17 mouse cellular contexts compared by ENCODE assay signal in genomic region chr5:12674134-12674533, GRCm38 (mm10).
"Had no signal": no experiment of that assay in that cellular context is flagged by ENCODE, and none has a peak within 500 bp of the region (broad histone marks: within the 10 kb centered on the region; RNA-seq: fewer than 3 reads in every experiment).

No protein-coding gene starts in this region.

- H3K9me3 ChIP-seq: heart, embryonic 10.5 days; heart, embryonic 12.5 days; heart, embryonic 13.5 days; heart, embryonic 15.5 days; hindbrain, embryonic 12.5 days; hindbrain, embryonic 13.5 days; hindbrain, embryonic 15.5 days; kidney, embryonic 15.5 days had no signal

- H3K9ac ChIP-seq: heart, embryonic 12.5 days; heart, embryonic 13.5 days; heart, embryonic 15.5 days; hindbrain, embryonic 12.5 days; hindbrain, embryonic 13.5 days; hindbrain, embryonic 14.5 days; hindbrain, embryonic 15.5 days; kidney, embryonic 15.5 days had no signal

- H3K27ac ChIP-seq: heart, embryonic 10.5 days; heart, embryonic 13.5 days; heart, embryonic 15.5 days; hindbrain, embryonic 10.5 days; hindbrain, embryonic 12.5 days; hindbrain, embryonic 13.5 days; hindbrain, embryonic 14.5 days; hindbrain, embryonic 15.5 days; hindbrain, postnatal 0 days; kidney, embryonic 15.5 days; kidney, postnatal 0 days; layer of hippocampus, adult 2 months; left cerebral cortex, adult 2 months had no signal

- H3K27me3 ChIP-seq: heart, embryonic 12.5 days; heart, embryonic 13.5 days; heart, embryonic 15.5 days; hindbrain, embryonic 12.5 days; hindbrain, embryonic 13.5 days; hindbrain, embryonic 15.5 days; kidney, embryonic 15.5 days had no signal

- H3K4me2 ChIP-seq: heart, embryonic 11.5 days; heart, embryonic 12.5 days; heart, embryonic 13.5 days; heart, embryonic 15.5 days; hindbrain, embryonic 12.5 days; hindbrain, embryonic 13.5 days; hindbrain, embryonic 14.5 days; hindbrain, embryonic 15.5 days; kidney, embryonic 15.5 days had no signal

- ATAC-seq: hindbrain, embryonic 16.5 days; hindbrain, postnatal 0 days; inflammation-experienced regulatory T-cells, adult 6 months had no signal

- H3K4me3 ChIP-seq: heart, embryonic 10.5 days; heart, embryonic 12.5 days; heart, embryonic 13.5 days; heart, embryonic 15.5 days; hindbrain, embryonic 10.5 days; hindbrain, embryonic 12.5 days; hindbrain, embryonic 13.5 days; hindbrain, embryonic 15.5 days; kidney, embryonic 15.5 days; layer of hippocampus, adult 2 months; left cerebral cortex, adult 2 months had no signal

- H3K36me3 ChIP-seq: heart, embryonic 10.5 days; heart, embryonic 12.5 days; heart, embryonic 13.5 days; heart, embryonic 15.5 days; hindbrain, embryonic 10.5 days; hindbrain, embryonic 12.5 days; hindbrain, embryonic 13.5 days; hindbrain, embryonic 15.5 days; kidney, embryonic 15.5 days had no signal

- H3K4me1 ChIP-seq: heart, embryonic 10.5 days; heart, embryonic 12.5 days; heart, embryonic 13.5 days; heart, embryonic 15.5 days; hindbrain, embryonic 10.5 days; hindbrain, embryonic 12.5 days; hindbrain, embryonic 13.5 days; hindbrain, embryonic 15.5 days; kidney, embryonic 15.5 days had no signal
